Mouse (Mus musculus): ENCODE measurements around the gene Vrtn. TPM values are rescaled to one million over a fixed set of nuclear protein-coding genes. Genes with fewer than 3 reads are reported as not detected.

The Vrtn gene
- polyA plus RNA-seq, 1 experiment: not detected

DNA sequence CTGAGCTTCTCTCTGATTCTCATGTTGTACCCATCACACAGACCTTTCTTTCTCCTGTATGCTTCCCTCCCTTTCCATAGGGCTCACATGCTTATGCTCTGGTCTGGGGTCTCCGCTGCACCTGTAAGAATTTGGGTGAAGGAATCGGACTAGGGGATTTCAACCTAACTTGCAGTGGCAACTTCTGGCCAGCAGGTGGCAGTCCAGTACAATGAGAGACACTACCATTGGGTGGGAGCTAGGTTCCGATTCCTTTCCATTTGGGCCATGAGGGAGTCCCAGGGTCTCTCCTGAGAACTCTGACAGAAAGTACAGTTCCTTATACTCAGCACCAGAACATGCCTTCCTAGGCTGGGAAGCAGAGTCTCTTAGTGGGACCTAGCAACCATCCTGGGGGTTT is 13.1 kb downstream of the Vrtn start:
- WGBS: 11% methylated on average over 3 of the region's 3 CpGs
- Histone ChIP-seq H3K4me3 (replicated peaks; ENCODE audit: control insufficient read depth, low read depth, low read length) (no peak overlapping the region), H3K27ac (ENCODE audit: control insufficient read depth, insufficient read depth, low read depth, low read length, poor library complexity) (no peak overlapping the region), H3K4me1 (ENCODE audit: control insufficient read depth, insufficient read depth, low read length) (no peaks in the 10 kb centered on the region)
- TF ChIP-seq POLR2A (IDR thresholded peaks at IDR 0.05; ENCODE audit: borderline replicate concordance, control insufficient read depth, low read depth, low read length): no peak
- TF ChIP-seq CTCF (IDR thresholded peaks at IDR 0.05; ENCODE audit: control insufficient read depth, insufficient read depth, low read length): peak; percentile 94

GRCm38 (mm10) chr12:84670555-84670954 is 29.7 kb downstream of the Vrtn start:
- 84% methylated on average over 3 of the region's 3 CpGs for WGBS
- H3K4me3 ChIP-seq (replicated peaks; ENCODE audit: control insufficient read depth, low read depth, low read length): no peak overlapping the region
- peaks cover 4% of the 10 kb centered on the region; the same call in 1 of the 2 replicates for H3K4me1 ChIP-seq (ENCODE audit: control insufficient read depth, insufficient read depth, low read length)
- no peak overlapping the region for H3K27ac ChIP-seq (ENCODE audit: control insufficient read depth, insufficient read depth, low read depth, low read length, poor library complexity)
- TF ChIP-seq POLR2A (IDR thresholded peaks at IDR 0.05; ENCODE audit: borderline replicate concordance, control insufficient read depth, low read depth, low read length): no peak
- TF ChIP-seq CTCF (IDR thresholded peaks at IDR 0.05; ENCODE audit: control insufficient read depth, insufficient read depth, low read length): peak; percentile 47; the same call in 1 of the 2 replicates

DNA sequence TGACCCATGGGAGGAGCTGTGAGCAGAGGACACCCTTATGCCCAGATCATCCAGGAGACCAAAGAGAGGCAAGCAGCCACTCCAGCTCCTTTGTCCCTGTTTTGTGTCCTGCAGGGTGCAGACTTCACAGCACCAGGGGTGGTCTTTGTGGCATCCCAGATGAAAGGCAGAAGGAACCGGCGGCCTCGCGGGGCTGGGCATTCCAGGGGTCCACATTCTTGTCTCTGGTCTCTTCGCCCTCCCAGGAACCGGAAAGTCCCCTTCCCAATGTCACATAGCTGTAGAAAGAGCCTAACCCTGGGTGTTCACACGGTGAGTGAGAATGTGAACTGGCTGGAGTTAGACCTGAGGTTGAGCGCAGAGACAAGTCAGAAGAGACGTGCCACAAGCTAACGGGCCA is 30.8 kb downstream of the Vrtn start:
- H3K4me3 ChIP-seq (replicated peaks; ENCODE audit: control insufficient read depth, low read depth, low read length): no peak overlapping the region
- TF ChIP-seq CTCF (IDR thresholded peaks at IDR 0.05; ENCODE audit: control insufficient read depth, insufficient read depth, low read length) (no peak), POLR2A (IDR thresholded peaks at IDR 0.05; ENCODE audit: borderline replicate concordance, control insufficient read depth, low read depth, low read length) (no peak)
- H3K4me1 ChIP-seq (ENCODE audit: control insufficient read depth, insufficient read depth, low read length): peaks cover 4% of the 10 kb centered on the region; the same call in 1 of the 2 replicates
- no peak overlapping the region for H3K27ac ChIP-seq (ENCODE audit: control insufficient read depth, insufficient read depth, low read depth, low read length, poor library complexity)
- 58% methylated on average over 10 of the region's 10 CpGs for WGBS

DNA sequence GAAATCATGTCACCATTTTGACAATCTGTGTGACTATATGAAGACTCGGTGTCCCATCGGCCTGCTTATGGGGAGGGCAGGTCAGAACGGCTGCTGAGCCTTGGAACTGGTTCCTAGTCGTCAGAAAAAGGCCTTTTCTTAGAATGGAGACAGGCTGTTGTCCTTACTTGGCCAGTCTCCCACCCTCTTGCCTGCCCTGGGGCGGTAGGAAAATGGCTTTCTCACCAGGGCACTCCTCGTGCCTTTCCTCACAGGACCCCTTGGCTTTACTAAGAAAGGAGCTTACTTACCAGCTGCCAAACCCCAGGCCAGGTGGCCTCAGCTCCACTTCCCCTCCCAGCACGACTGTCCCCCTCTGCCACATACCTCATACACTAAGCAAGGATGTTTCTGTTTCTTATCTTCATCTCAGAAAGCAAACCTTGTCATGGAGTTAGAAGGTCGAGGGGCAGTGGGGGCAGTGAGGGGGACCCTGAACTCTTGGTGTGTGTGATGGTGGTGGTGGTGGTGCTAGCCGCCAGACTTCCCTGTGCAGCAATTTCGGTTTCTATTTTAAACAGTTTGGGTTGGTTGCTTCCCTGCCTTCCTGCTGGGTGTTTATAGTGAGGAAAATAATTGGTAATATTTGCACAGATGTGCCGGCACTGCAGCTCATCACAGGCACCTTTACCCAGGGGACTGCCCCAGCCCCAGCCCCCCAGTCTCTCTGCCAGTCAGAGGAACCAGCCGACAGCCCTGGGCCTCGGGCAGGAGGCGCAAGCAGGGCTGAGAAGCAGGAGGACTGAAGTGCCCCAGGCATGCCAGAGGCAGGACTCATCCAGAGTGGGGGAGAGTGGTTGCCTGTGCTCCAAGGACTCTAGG is 34.1 kb downstream of the Vrtn start:
- WGBS: 19% methylated on average over 14 of the region's 14 CpGs
- TF ChIP-seq CTCF (IDR thresholded peaks at IDR 0.05; ENCODE audit: control insufficient read depth, insufficient read depth, low read length): no peak; the same call in 1 of the 2 replicates
- TF ChIP-seq POLR2A (IDR thresholded peaks at IDR 0.05; ENCODE audit: borderline replicate concordance, control insufficient read depth, low read depth, low read length): peak; percentile 36; the same call in 1 of the 2 replicates
- H3K4me3 ChIP-seq (replicated peaks; ENCODE audit: control insufficient read depth, low read depth, low read length): peak overlapping the region; percentile 51
- peaks cover 4% of the 10 kb centered on the region; the same call in 1 of the 2 replicates for H3K4me1 ChIP-seq (ENCODE audit: control insufficient read depth, insufficient read depth, low read length)
- peak overlapping the region; percentile 95 for H3K27ac ChIP-seq (ENCODE audit: control insufficient read depth, insufficient read depth, low read depth, low read length, poor library complexity)

- Histone ChIP-seq H3K4me1 (ENCODE audit: control insufficient read depth, insufficient read depth, low read length) (peaks cover 4% of the 10 kb centered on the region; the same call in 1 of the 2 replicates), H3K4me3 (replicated peaks; ENCODE audit: control insufficient read depth, low read depth, low read length) (no peak overlapping the region), H3K27ac (ENCODE audit: control insufficient read depth, insufficient read depth, low read depth, low read length, poor library complexity) (peak overlapping the region; percentile 95; the same call in 1 of the 2 replicates)
- 68% methylated on average over 3 of the region's 3 CpGs for WGBS
- TF ChIP-seq CTCF (IDR thresholded peaks at IDR 0.05; ENCODE audit: control insufficient read depth, insufficient read depth, low read length) (no peak), POLR2A (IDR thresholded peaks at IDR 0.05; ENCODE audit: borderline replicate concordance, control insufficient read depth, low read depth, low read length) (no peak)
Observed at GRCm38 (mm10) chr12:84676011-84676410, 35.2 kb downstream of the Vrtn start.

DNA sequence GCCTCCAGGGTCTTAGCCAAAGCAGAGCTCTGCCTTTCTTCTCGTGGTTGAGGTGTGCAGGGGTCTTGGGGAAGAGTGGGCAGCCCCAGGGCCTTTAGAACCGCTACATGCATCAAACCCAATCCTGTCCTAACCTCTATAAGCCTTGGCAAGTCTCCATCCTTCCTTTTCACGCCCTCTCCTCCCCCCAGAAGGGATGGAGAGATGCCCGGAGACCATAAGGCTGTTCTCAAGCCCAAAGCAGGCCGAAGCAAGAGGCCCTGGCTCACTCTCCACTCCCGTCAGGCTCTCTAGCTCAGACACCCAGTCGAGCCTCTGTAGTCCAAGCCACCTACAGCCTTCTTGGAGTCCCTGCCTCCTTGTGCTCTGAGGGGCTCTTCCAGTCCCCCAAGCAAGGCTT is 43.8 kb downstream of the Vrtn start:
- WGBS: 66% methylated on average over 7 of the region's 7 CpGs
- no peaks in the 10 kb centered on the region; the same call in 1 of the 2 replicates for H3K4me1 ChIP-seq (ENCODE audit: control insufficient read depth, insufficient read depth, low read length)
- TF ChIP-seq CTCF (IDR thresholded peaks at IDR 0.05; ENCODE audit: control insufficient read depth, insufficient read depth, low read length) (no peak), POLR2A (IDR thresholded peaks at IDR 0.05; ENCODE audit: borderline replicate concordance, control insufficient read depth, low read depth, low read length) (no peak)
- no peak overlapping the region for H3K27ac ChIP-seq (ENCODE audit: control insufficient read depth, insufficient read depth, low read depth, low read length, poor library complexity)
- no peak overlapping the region for H3K4me3 ChIP-seq (replicated peaks; ENCODE audit: control insufficient read depth, low read depth, low read length)

DNA sequence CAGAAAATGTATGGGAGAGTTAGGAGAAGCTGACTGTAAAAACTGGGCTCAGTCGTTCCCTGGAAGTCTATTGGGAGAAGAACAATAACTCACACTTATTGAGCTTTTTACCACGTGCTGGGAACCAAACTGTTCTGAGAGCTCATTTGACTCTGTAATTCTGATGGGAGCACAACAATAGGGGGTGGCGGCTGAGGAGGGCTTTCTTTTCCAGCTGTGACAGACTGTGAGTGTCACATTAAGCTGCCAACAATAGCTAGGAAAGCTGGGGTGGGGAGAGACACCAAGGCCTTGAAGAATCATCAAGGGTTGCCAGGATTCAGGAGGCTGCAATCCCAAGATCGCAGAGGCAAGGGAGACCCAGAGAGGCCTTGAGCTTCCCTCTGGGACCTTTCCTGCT is 45.4 kb downstream of the Vrtn start:
- WGBS: 66% methylated on average over 4 of the region's 4 CpGs
- Histone ChIP-seq H3K4me1 (ENCODE audit: control insufficient read depth, insufficient read depth, low read length) (peaks cover 2% of the 10 kb centered on the region; the same call in 1 of the 2 replicates), H3K27ac (ENCODE audit: control insufficient read depth, insufficient read depth, low read depth, low read length, poor library complexity) (no peak overlapping the region), H3K4me3 (replicated peaks; ENCODE audit: control insufficient read depth, low read depth, low read length) (no peak overlapping the region)
- no peak for TF ChIP-seq CTCF (IDR thresholded peaks at IDR 0.05; ENCODE audit: control insufficient read depth, insufficient read depth, low read length)
- no peak for TF ChIP-seq POLR2A (IDR thresholded peaks at IDR 0.05; ENCODE audit: borderline replicate concordance, control insufficient read depth, low read depth, low read length)

DNA sequence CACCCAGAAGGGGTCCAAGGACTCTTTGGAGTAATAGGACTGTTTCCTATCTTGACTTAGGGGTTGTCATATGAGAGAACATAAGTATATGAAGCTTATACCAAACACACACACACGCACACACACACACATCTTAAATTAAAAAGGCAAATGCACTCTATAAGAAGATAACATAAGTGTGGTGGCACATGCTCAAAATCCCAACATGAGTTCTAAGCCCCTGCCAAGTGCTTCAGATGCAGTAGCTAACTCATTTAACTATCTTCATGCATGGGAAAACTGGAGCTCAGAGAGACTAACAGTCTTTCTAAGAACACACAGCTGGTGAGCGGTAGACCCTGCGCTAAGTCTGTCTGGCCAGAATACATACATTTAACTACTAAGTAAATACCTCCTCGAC is 46.7 kb downstream of the Vrtn start:
- WGBS: 66% methylated on average over 4 of the region's 4 CpGs
- Histone ChIP-seq H3K4me1 (ENCODE audit: control insufficient read depth, insufficient read depth, low read length) (peaks cover 2% of the 10 kb centered on the region; the same call in 1 of the 2 replicates), H3K4me3 (replicated peaks; ENCODE audit: control insufficient read depth, low read depth, low read length) (no peak overlapping the region), H3K27ac (ENCODE audit: control insufficient read depth, insufficient read depth, low read depth, low read length, poor library complexity) (no peak overlapping the region)
- TF ChIP-seq CTCF (IDR thresholded peaks at IDR 0.05; ENCODE audit: control insufficient read depth, insufficient read depth, low read length) (no peak), POLR2A (IDR thresholded peaks at IDR 0.05; ENCODE audit: borderline replicate concordance, control insufficient read depth, low read depth, low read length) (no peak)

Data from bone marrow, adult 2 months (tissue).